Mouse (Mus musculus) adrenal gland, adult (tissue): Measurements from ENCODE around the gene Krt13.
A peak's percentile ranks its signal among the peaks of the same experiment; 100 is the strongest.

Experiments
- DNase-seq, 2 experiments: peaks; one replicate each; pipeline ENCODE4 v3.0.0; 2022 to 2023; ENCODE audit warnings: low spot score in 1 of 2; ENCODE audit not compliant: inconsistent age in 2 of 2

The Krt13 gene

GRCm38 (mm10) chr11:100113742-100114029 is 7.7 kb downstream of the Krt13 start:
- peak; percentile 45 to 72 for DNase-seq

GRCm38 (mm10) chr11:100112935-100113741 is 8.2 kb downstream of the Krt13 start:
- no peak for DNase-seq

- no peak for DNase-seq
These were observed 15.7 kb downstream of the Krt13 start, which contains the start of gene Krt36 for GRCm38 (mm10) chr11:100105576-100106122. TSS of gene Krt36 (minus strand) at chr11:100105626.

- DNase-seq: no peak
These were observed 18.5 kb downstream of the Krt13 start for GRCm38 (mm10) chr11:100102693-100103429.

- DNase-seq: no peak
These were observed 21.0 kb downstream of the Krt13 start for GRCm38 (mm10) chr11:100100391-100100790.

GRCm38 (mm10) chr11:100097819-100098218 is 23.5 kb downstream of the Krt13 start:
- DNase-seq: no peak

GRCm38 (mm10) chr11:100096141-100096540 is 25.2 kb downstream of the Krt13 start, which contains the start of gene Krt35:
TSS of gene Krt35 (minus strand) at chr11:100096241.
- DNase-seq: no peak

- no peak for DNase-seq
These were observed 32.9 kb downstream of the Krt13 start for GRCm38 (mm10) chr11:100088378-100089025.

- DNase-seq: no peak
These were observed 33.5 kb downstream of the Krt13 start, which contains the start of gene Krt32 for GRCm38 (mm10) chr11:100087861-100088260. TSS of gene Krt32 (minus strand) at chr11:100088226.

- no peak for DNase-seq
These were observed 47.5 kb downstream of the Krt13 start for GRCm38 (mm10) chr11:100073873-100074272.
